Mouse (Mus musculus) right cerebral cortex, adult 18-20 months (tissue): Measurements from ENCODE around the gene Apc2.

ENCODE experiments used
- DNase-seq: peaks from one replicate; pipeline ENCODE4 v3.0.0; 2022; ENCODE audit warnings: mixed read lengths

Gene Apc2

GRCm38 (mm10) chr10:80321670-80322581 lies 26.1 kb downstream of the Apc2 start:
- no peak for DNase-seq

- no peak for DNase-seq
These were observed 27.0 kb downstream of the Apc2 start for GRCm38 (mm10) chr10:80322811-80323211.

DNA sequence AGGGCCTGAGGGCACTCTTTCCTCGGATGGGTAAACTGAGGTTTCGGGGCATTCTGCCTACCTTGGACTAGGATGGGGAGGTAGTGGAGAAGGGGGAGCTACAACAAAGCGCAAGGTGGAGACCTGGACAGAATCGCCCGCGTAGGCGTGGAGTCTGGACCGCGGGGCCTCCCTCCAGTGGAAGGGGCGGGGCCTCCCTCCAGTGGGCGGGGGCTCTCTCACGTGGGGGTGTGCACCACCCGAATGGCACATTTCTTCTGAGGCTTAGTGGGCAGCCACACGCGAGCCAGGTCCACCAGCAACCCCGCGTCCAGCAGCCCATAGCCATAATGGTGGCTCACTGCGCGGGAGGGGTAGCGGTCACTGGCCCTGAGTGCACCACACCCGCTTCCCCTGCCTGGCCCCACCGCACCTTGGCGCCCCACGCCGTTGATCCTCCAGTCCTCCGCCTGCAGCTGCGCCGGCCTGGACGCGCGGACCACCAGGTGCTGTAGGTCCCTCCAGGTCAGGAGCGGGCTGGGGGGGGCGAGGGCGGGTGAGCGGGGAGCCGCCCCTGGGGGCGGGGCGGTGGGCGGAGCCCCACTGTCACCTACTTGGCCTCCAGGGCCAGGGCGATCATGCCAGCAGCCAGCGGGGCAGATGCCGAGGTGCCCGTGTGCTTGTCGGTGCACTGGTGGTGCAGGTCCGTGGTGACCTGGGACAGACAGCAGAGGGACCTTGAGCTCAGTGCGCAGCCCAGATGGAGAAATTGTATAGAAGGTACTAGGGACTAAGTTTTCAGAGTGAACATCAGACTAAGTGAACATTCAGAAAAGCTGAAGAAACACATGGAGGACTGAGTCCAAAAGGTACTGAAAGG lies 27.7 kb downstream of the Apc2 start:
- DNase-seq: no peak

GRCm38 (mm10) chr10:80324120-80325037 lies 28.6 kb downstream of the Apc2 start:
- no peak for DNase-seq

DNA sequence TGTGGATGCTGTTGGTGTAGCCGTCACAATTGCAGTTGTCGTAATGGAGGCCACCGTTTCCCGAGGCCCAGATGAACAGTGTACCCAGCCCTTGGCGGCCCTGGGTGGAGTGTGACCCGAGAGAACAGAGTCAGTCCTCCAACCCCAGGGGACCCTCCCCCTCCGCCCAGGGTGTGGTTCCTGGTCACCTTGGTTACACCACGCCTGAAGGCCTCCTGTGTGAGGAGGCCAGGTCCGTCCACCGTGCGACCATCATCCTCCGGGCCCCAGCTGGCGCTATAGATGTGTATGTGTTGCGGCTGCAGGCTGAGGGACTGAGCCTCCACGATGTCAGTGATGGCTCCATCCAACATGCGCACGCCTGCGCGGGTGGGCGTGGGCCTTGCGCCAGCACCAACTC lies 29.3 kb downstream of the Apc2 start:
- DNase-seq: no peak

DNA sequence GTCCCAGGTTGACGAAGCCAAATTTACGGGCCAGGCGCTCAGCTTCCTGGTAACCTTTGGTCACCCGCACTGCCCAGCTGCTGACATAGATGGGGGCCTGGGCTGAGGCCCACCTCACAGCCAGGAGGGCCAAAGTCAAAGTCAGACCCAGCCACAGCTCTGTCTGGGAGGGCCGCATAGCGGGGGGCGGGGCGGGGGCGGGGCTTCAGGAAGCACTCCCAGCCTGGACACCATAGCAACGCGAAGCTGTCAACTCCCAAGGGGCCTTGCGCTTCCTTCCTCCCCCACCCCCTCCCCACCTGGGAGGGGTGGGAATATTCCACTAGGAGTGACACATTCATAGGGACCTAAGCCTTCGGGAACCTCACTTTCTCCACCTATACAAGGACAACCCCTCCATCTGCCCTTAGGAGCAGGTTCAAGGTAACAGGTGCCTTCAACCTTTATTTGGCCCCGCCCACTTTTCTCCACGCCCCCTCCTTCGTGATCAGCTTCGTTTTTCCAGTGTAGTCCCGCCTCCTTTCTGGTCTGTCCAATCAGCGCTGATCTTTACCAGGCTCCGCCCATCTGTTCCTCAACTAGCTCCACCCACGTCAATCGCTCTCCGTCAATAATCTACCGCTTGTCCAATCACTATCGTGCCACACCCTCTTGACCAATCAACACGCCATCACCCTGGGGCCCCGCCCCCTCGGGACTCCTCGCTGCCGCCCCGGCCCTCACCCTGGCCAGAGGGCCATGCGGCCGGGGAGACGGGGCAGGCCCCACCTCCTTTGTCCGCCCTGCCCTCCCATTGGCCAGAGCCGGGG lies 33.7 kb downstream of the Apc2 start, which contains the start of the genes Pcsk4 and Reep6:
Pcsk4 (minus strand) TSS at position 226 of the 809 bp plus-strand sequence.
Reep6 (plus strand) TSS at position 681 of the 809 bp plus-strand sequence.
- peak; percentile 95 for DNase-seq

DNA sequence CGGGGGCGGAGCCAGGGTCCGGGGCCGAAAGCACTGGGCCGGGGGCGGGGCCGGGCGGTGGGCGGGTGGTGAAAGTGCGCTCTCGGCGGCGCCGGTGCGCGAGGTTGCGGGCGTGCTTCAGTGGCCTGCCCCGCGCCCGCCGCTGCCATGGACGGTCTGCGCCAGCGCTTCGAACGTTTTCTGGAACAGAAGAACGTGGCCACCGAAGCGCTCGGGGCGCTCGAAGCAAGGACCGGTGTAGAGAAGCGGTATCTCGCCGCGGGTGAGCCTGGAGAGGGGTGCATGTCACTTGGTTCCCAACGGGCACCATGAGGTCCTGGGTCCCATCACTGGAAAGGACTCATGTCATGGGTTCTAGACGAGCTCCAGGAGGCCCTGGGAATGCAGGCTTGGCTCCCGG lies 34.3 kb downstream of the Apc2 start:
- no peak for DNase-seq

GRCm38 (mm10) chr10:80330888-80331287 lies 35.1 kb downstream of the Apc2 start:
- no peak for DNase-seq

- no peak for DNase-seq
These were observed 36.1 kb downstream of the Apc2 start for GRCm38 (mm10) chr10:80331636-80332524.

GRCm38 (mm10) chr10:80332525-80332989 lies 36.8 kb downstream of the Apc2 start:
- no peak for DNase-seq

- DNase-seq: peak; percentile 3
These were observed 40.5 kb downstream of the Apc2 start for GRCm38 (mm10) chr10:80336263-80336662.

GRCm38 (mm10) chr10:80339941-80340750 lies 44.4 kb downstream of the Apc2 start:
- DNase-seq: peak; percentile 79

DNA sequence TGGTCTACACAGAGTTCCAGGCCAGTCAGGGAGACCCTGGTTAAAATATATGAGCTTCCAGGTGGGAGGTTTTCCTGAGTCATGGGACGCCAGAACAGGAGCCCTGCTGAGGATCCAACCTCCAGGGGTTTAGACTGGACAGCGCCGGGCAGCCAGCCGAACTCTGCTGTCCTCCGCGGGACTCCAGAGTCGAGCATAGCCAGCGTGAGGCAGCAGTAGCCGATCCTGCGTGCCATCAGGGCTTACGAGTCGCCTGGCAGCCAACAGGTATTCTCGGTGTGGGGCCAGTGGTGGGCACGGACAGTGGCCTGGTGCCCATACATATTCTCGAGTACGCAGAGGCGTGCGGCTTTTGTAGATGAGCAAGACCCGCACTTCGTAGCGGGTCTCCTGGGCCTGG lies 45.2 kb downstream of the Apc2 start:
- no peak for DNase-seq

- no peak for DNase-seq
These were observed 45.9 kb downstream of the Apc2 start for GRCm38 (mm10) chr10:80341491-80342304.

- no peak for DNase-seq
These were observed 46.5 kb downstream of the Apc2 start for GRCm38 (mm10) chr10:80342305-80342748.

DNA sequence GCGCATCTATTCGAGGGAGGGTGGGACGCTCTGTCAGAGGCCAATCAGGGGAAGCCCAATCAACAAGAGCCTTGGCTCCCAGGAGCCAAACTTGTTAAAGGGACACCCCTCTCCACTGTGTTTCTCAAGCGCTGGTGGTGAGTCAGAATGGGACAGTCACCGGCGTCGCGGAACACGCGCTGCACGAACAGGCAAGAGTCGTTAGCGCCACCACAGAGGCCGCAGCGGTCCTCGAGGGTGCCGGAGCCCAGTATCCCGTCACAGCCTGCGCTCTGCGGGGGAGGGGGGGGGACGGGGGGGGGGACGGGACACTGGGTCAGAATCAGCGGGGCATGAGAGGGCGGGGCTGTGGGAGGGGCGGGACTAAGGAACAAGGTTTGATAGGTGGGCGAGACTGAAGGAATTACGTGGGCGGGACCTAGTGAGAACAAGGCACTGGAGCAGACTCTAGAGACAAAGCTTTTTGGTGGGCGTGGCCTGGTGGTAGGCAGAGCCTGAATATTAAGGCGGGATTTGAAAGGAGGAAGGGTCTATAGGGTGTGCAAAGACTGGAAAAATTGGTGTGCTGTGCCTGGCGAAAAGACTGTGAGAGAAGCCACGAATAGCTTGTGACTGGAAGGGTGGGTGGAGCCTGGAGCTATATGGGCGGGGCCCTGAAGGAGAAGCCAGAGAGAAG lies 47.1 kb downstream of the Apc2 start:
- DNase-seq: peak; percentile 50

GRCm38 (mm10) chr10:80343425-80343895 lies 47.7 kb downstream of the Apc2 start:
- DNase-seq: no peak
